Mouse (Mus musculus) myocyte (in vitro differentiated cells): ENCODE measurements around the gene Arl6. TPM values are rescaled to one million over a fixed set of nuclear protein-coding genes. Genes with fewer than 3 reads are reported as not detected.

Experiments used
- H3K27me3 ChIP-seq: one replicate; pipeline ENCODE4 v1.6.1; 2011; ENCODE audit not compliant: control insufficient read depth, insufficient read depth, insufficient read length
- H3K36me3 ChIP-seq: one replicate; pipeline ENCODE4 v1.6.1; 2011; ENCODE audit not compliant: control insufficient read depth, insufficient read depth
- H3K4me2 ChIP-seq: one replicate; pipeline ENCODE4 v1.6.1; 2011; ENCODE audit warnings: low read depth, control low read depth
- H3K4me3 ChIP-seq: one replicate; pipeline ENCODE4 v1.5.1; 2011; ENCODE audit warnings: mild to moderate bottlenecking, control low read depth, moderate library complexity
- H3K79me2 ChIP-seq: one replicate; pipeline ENCODE4 v1.6.1; 2011; ENCODE audit not compliant: control insufficient read depth, insufficient read depth
- H3ac ChIP-seq: one replicate; pipeline ENCODE4 v1.6.1; 2011; ENCODE audit not compliant: control insufficient read depth, insufficient read length
- CEBPB ChIP-seq: IDR thresholded peaks from 2 replicates; pipeline ENCODE4 v1.6.1; 2011; ENCODE audit warnings: mild to moderate bottlenecking, moderate library complexity; ENCODE audit not compliant: poor library complexity, insufficient read depth, severe bottlenecking
- E2F4 ChIP-seq: IDR thresholded peaks from one replicate; pipeline ENCODE4 v1.6.1; 2011; ENCODE audit warnings: mild to moderate bottlenecking, control low read depth, moderate library complexity; ENCODE audit not compliant: insufficient read depth
- MAX ChIP-seq: IDR thresholded peaks from one replicate; pipeline ENCODE4 v1.6.1; 2011; ENCODE audit warnings: low read depth, mild to moderate bottlenecking, control low read depth
- MYOD1 ChIP-seq, 3 experiments: IDR thresholded peaks; one replicate each; pipeline ENCODE4 v1.6.1; 2011; ENCODE audit warnings: control low read depth in 2 of 3, low read depth in 2 of 3, mild to moderate bottlenecking in 2 of 3, moderate library complexity in 1 of 3; ENCODE audit not compliant: insufficient read length in 2 of 3, control insufficient read depth in 1 of 3
- MYOG ChIP-seq, 3 experiments: IDR thresholded peaks; one replicate each; pipeline ENCODE4 v1.6.1; 2011; ENCODE audit warnings: control low read depth in 2 of 3, low read depth in 2 of 3, mild to moderate bottlenecking in 2 of 3; ENCODE audit not compliant: insufficient read length in 2 of 3, control insufficient read depth in 1 of 3, insufficient read depth in 1 of 3
- POLR2A ChIP-seq: IDR thresholded peaks from one replicate; pipeline ENCODE4 v1.6.1; 2011; ENCODE audit warnings: low read depth, mild to moderate bottlenecking, control low read depth, moderate library complexity; ENCODE audit not compliant: insufficient read length
- POLR2AphosphoS2 ChIP-seq: IDR thresholded peaks from one replicate; pipeline ENCODE4 v1.6.1; 2011; ENCODE audit warnings: low read depth, control low read depth; ENCODE audit not compliant: insufficient read length
- REST ChIP-seq: IDR thresholded peaks from one replicate; pipeline ENCODE4 v1.6.1; 2011; ENCODE audit warnings: mild to moderate bottlenecking, control low read depth, moderate library complexity; ENCODE audit not compliant: insufficient read depth, insufficient read length
- SRF ChIP-seq: IDR thresholded peaks from one replicate; pipeline ENCODE4 v1.6.1; 2011; ENCODE audit warnings: low read depth; ENCODE audit not compliant: control insufficient read depth, insufficient read length
- TCF12 ChIP-seq: IDR thresholded peaks from one replicate; pipeline ENCODE4 v1.6.1; 2011; ENCODE audit warnings: mild to moderate bottlenecking, control low read depth; ENCODE audit not compliant: poor library complexity, insufficient read depth, severe bottlenecking
- TCF3 ChIP-seq: IDR thresholded peaks from one replicate; pipeline ENCODE4 v1.6.1; 2011; ENCODE audit warnings: low read depth, control low read depth; ENCODE audit not compliant: insufficient read length
- USF1 ChIP-seq: IDR thresholded peaks from one replicate; pipeline ENCODE4 v1.6.1; 2011; ENCODE audit warnings: low read depth, mild to moderate bottlenecking, control low read depth, moderate library complexity
- polyA plus RNA-seq: library from polyadenylated mRNA; unstranded; fragments of >200 nt; fragmentation: generic; extraction: Trizol; gene quantifications from one replicate; pipeline ENCODE4 v1.2.1, GENCODE M21; 2012; ENCODE audit warnings: missing spikeins

The Arl6 gene
- polyA plus RNA-seq = 6.4 TPM

DNA sequence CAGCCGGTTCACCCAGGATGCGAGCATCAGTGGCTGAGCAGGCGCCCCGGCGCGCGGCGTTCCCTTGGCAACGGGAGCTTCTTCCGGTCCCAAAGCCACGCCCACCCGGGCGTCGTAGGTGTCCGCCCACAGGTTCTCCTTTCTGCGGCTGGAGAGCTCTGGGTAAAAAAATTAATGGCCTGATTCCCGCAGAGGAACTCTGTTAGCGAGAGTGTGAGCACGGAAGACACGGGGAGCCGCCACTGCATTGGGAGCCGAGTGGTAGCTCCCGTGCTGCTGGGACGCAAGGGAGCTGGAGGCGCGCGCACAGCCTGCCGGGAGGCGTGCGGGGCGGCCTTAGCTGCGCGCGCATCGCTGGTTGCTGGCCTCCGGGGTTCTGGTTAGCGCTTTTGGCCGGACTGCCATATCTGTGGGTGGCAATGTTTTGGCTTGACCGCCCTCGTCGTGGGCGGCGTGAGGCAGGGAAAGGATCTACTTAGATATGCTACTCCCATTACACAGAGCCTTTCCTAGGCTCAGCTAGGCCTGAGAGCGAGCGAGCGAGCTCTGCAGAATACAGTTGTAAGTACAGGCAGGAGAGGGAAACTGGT lies at the start of gene Arl6:
Arl6 (minus strand) TSS at position 290 of the 590 bp plus-strand sequence.
- Histone ChIP-seq H3K27me3 (no peaks in the 10 kb centered on the region), H3K79me2 (peaks cover 7% of the 10 kb centered on the region), H3ac (peak within 1 kb of the TSS; percentile 89), H3K4me2 (peak within 1 kb of the TSS; percentile 97), H3K4me3 (peak within 1 kb of the TSS; percentile 76), H3K36me3 (no peaks in the 10 kb centered on the region)
- TF ChIP-seq POLR2AphosphoS2 (peak; percentile 45), TCF12 (no peak), MAX (no peak), SRF (peak; percentile 32), POLR2A (peak; percentile 73)

DNA sequence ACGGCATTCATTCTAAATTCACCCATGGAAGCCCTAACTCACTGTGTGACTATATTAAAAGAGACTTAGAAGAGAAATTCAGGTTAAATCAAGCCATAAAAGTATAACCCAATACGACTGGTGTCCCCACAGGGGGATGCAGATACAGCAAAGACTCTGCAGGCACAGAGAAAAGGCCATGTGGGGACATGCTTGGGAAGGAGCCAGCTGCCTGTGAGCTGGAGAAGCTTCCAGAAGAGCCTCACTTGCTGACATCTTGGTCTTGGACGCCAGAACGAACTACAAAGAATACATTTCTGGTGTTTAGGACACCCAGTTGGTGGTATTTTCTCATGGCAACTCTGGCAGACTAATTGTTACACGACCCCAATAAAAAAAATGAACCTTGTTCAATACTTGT lies 45.9 kb upstream of the Arl6 start:
- Histone ChIP-seq H3K4me3 (no peak overlapping the region), H3ac (no peak overlapping the region), H3K79me2 (no peaks in the 10 kb centered on the region), H3K27me3 (no peaks in the 10 kb centered on the region), H3K4me2 (no peak overlapping the region), H3K36me3 (no peaks in the 10 kb centered on the region)
- TF ChIP-seq TCF3 = no peak
- TF ChIP-seq MAX = no peak
- no peak for TF ChIP-seq POLR2A
- no peak for TF ChIP-seq REST
- no peak for TF ChIP-seq POLR2AphosphoS2
- no peak for TF ChIP-seq SRF
- TF ChIP-seq MYOD1 (IDR thresholded peaks at IDR 0.05; ENCODE audit: control insufficient read depth in 1 of 3, insufficient read length in 2 of 3, low read depth in 2 of 3) = no peak
- TF ChIP-seq USF1 = no peak
- TF ChIP-seq MYOG (IDR thresholded peaks at IDR 0.05; ENCODE audit: control insufficient read depth in 1 of 3, insufficient read depth in 1 of 3, insufficient read length in 2 of 3, low read depth in 2 of 3) = no peak
- no peak for TF ChIP-seq E2F4
- no peak for TF ChIP-seq TCF12
- no peak for TF ChIP-seq CEBPB

DNA sequence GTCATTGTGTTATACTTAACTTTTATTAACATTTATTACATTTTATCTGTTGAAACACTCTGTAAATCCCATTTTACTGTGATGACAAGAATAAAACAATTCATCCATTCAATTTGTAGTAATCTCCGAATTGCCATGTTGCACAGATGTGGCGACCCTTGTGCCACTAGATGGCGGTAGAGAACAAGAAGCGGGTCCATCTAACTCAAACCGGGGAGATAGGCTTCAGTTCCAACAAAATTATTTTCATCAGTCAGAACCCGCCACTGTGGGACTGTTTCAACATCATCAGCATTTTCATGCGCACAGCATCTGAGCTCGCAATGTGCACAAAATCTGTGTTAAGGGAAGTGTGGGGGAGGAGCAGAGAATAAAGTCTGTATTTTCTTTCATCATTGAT lies 44.2 kb upstream of the Arl6 start:
- no peaks in the 10 kb centered on the region for H3K36me3 ChIP-seq
- H3ac ChIP-seq = no peak overlapping the region
- H3K4me3 ChIP-seq = no peak overlapping the region
- TF ChIP-seq POLR2AphosphoS2 (no peak), E2F4 (no peak), MYOG (IDR thresholded peaks at IDR 0.05; ENCODE audit: control insufficient read depth in 1 of 3, insufficient read depth in 1 of 3, insufficient read length in 2 of 3, low read depth in 2 of 3) (no peak), TCF12 (no peak), CEBPB (no peak)
- H3K27me3 ChIP-seq = no peaks in the 10 kb centered on the region
- no peak overlapping the region for H3K4me2 ChIP-seq
- no peaks in the 10 kb centered on the region for H3K79me2 ChIP-seq

DNA sequence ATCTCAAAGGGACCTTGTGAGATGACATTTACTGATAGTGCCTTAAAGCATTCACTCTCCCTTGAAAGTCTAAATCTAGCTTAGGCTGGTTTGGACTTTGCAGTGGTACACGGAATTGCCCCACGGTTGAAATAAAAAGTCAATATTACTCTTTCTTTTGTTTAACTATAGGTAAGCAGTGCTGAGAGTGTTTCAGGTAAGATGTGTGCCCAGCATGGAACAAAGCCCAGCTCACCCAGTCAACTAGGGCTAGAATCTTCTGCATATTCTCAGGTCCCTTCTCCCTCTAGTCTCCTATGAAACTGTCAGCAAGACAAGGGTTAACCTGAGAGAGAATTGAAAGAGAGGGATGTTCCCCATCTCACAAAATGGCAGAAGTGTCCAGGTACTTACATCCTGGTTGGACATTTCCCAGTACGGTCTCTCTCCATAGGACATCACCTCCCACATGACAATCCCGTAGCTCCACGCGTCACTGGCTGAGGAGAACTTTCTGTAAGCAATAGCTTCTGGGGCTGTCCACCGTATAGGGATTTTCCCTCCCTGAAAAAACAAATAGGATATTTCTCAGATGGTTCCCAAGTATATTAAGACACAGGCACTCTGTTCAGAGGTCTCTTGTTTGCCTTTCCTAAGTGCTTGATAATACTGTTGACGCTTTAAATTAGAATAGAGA lies 43.2 kb upstream of the Arl6 start:
- no peak overlapping the region for H3K4me2 ChIP-seq
- no peak overlapping the region for H3K4me3 ChIP-seq
- H3ac ChIP-seq = no peak overlapping the region
- H3K36me3 ChIP-seq = no peaks in the 10 kb centered on the region
- no peaks in the 10 kb centered on the region for H3K79me2 ChIP-seq
- no peaks in the 10 kb centered on the region for H3K27me3 ChIP-seq
- TF ChIP-seq MAX (no peak), CEBPB (no peak), MYOD1 (IDR thresholded peaks at IDR 0.05; ENCODE audit: control insufficient read depth in 1 of 3, insufficient read length in 2 of 3, low read depth in 2 of 3) (no peak), TCF3 (no peak), TCF12 (no peak), SRF (no peak), USF1 (no peak), POLR2AphosphoS2 (no peak), MYOG (IDR thresholded peaks at IDR 0.05; ENCODE audit: control insufficient read depth in 1 of 3, insufficient read depth in 1 of 3, insufficient read length in 2 of 3, low read depth in 2 of 3) (no peak), E2F4 (no peak), REST (no peak), POLR2A (no peak)

DNA sequence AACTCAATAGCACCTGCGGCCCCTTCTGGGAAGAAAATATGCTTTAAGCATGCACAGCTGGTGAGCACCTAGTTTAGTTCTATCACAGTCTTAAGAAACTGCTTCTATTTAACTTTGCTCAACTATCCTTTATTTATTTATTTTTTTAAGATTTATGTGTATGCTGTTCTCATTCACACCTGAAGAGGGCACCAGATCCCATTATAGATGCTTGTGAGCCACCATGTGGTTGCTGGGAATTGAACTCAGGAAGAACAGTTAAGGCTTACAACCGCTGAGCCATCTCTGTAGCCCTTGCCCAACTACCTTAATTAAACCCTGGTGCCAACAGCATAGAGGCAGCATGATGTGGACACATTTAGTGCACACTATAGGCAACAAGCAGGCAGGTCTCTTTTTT lies 27.7 kb upstream of the Arl6 start:
- H3K27me3 ChIP-seq = no peaks in the 10 kb centered on the region
- H3K4me2 ChIP-seq = no peak overlapping the region
- H3K4me3 ChIP-seq = no peak overlapping the region
- no peaks in the 10 kb centered on the region for H3K36me3 ChIP-seq
- TF ChIP-seq CEBPB (no peak), MAX (no peak), E2F4 (no peak), POLR2AphosphoS2 (no peak), SRF (no peak)
- H3ac ChIP-seq = no peak overlapping the region
- no peaks in the 10 kb centered on the region for H3K79me2 ChIP-seq
